Mouse (Mus musculus): ENCODE results near the gene Lzts2.

The Lzts2 gene

GRCm38 (mm10) chr19:45054892-45055690 lies 40.9 kb downstream of the Lzts2 start:
- no peak for DNase-seq

- DNase-seq: peak; percentile 43 to 53
Observed at GRCm38 (mm10) chr19:45056364-45056763, 42.1 kb downstream of the Lzts2 start.

- no peak for DNase-seq
Observed at GRCm38 (mm10) chr19:45056908-45057698, 42.9 kb downstream of the Lzts2 start.

- no peak for DNase-seq
Observed at GRCm38 (mm10) chr19:45057724-45058112, 43.5 kb downstream of the Lzts2 start.

- peak; percentile 96 to 97 for DNase-seq
Observed at GRCm38 (mm10) chr19:45058113-45058839, 44.1 kb downstream of the Lzts2 start.

- no peak for DNase-seq
Observed at GRCm38 (mm10) chr19:45058841-45059240, 44.6 kb downstream of the Lzts2 start.

GRCm38 (mm10) chr19:45063565-45064292 lies 49.5 kb downstream of the Lzts2 start:
- peak; percentile 67 to 87 for DNase-seq

- no peak for DNase-seq
Observed at GRCm38 (mm10) chr19:45065226-45065625, 51.0 kb downstream of the Lzts2 start.

- DNase-seq: no peak
Observed at GRCm38 (mm10) chr19:45067170-45067569, 53.0 kb downstream of the Lzts2 start.

- no peak for DNase-seq
Observed at GRCm38 (mm10) chr19:45067758-45068510, 53.7 kb downstream of the Lzts2 start.

GRCm38 (mm10) chr19:45073871-45074542 lies 59.8 kb downstream of the Lzts2 start:
- DNase-seq: peak; percentile 70 to 90

- peak; percentile 94 to 97 for DNase-seq
Observed at GRCm38 (mm10) chr19:45074580-45075322, 60.5 kb downstream of the Lzts2 start, which contains the start of gene Kazald1. Gene Kazald1 (plus strand): TSS chr19:45075241.

- no peak for DNase-seq
Observed at GRCm38 (mm10) chr19:45075323-45076035, 61.3 kb downstream of the Lzts2 start.

- DNase-seq: no peak
Observed at GRCm38 (mm10) chr19:45076036-45076575, 61.9 kb downstream of the Lzts2 start.

Data from kidney, postnatal 36 days (tissue).